Mouse (Mus musculus) embryo, embryonic 10 days (tissue): Measurements from ENCODE around the gene Gar1.

ENCODE experiments used
- DNase-seq: peaks from one replicate; pipeline ENCODE4 v3.0.0-alpha.2; 2015; ENCODE audit warnings: low spot score

Gar1 gene

GRCm38 (mm10) chr3:129799011-129799410, 32.2 kb downstream of the Gar1 start:
- no peak for DNase-seq

- DNase-seq = no peak
Measured at GRCm38 (mm10) chr3:129798551-129798950, 32.6 kb downstream of the Gar1 start.

DNA sequence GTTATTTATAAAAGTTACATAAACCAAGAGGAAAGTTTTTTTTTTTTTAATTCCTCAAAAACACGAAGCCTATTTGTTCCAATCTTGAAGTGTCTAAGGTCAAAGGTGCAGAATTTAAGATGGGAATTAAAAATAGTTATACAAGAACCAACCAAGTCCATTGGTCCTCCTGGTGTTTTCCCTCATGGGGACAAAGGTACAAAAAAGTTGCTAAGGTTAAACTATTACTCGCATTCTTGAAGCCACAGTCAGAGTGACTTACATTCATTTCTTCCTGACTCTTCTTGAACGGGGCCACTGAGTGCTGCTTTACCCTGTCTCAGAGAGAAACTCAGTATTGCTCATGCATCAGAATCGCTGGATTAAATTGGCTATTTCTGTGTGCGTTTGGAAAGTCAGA, 33.9 kb downstream of the Gar1 start:
- no peak for DNase-seq

DNA sequence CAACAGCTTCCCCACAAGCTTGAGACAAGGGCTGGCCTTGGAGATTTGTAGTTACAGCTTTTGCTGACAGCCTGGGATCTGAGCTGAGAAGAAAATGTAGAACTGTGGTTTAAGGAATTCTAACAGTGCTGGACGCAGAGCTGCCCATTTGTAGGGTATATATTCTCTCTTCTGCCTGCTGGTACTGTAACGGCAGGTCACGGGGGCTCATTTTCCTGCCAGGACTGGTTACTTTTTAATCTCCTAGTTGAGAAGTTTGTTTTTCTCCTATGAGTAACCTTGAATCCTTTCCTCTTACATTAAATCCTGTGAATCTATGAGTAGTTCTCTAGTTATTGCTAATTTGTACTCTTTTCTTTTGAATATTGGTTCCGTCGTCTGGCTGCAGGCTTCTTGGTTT, 37.4 kb downstream of the Gar1 start:
- no peak for DNase-seq

- DNase-seq = no peak
Measured at GRCm38 (mm10) chr3:129782746-129783145, 48.5 kb downstream of the Gar1 start.

GRCm38 (mm10) chr3:129781435-129781834, 49.8 kb downstream of the Gar1 start:
- DNase-seq = no peak
